Mouse (Mus musculus) gastrocnemius, adult 2 months (tissue): Measurements from ENCODE around the gene Ermp1. TPM values are rescaled to one million over a fixed set of nuclear protein-coding genes. Genes with fewer than 3 reads are reported as not detected.

Source experiments
- DNase-seq: peaks from one replicate; pipeline ENCODE4 v3.0.0; 2022
- H3K27ac ChIP-seq: fragments of 200-600 bp; 2 replicates; pipeline ENCODE4 v1.8.1; 2022; ENCODE audit warnings: mild to moderate bottlenecking
- H3K4me3 ChIP-seq: fragments of 200-600 bp; 2 replicates; pipeline ENCODE4 v1.8.1; 2022; ENCODE audit warnings: mild to moderate bottlenecking, moderate library complexity
- CTCF ChIP-seq: fragments of 200-600 bp; IDR thresholded peaks from 2 replicates; pipeline ENCODE4 v1.8.1; 2022; ENCODE audit warnings: antibody characterized with exemption, mild to moderate bottlenecking, moderate library complexity
- intact Hi-C: fragments of 180-260 bp; cut with DNase I; formaldehyde crosslinking; loops from one replicate; pipeline ENCODE4 v1.15.1; 2025
- total RNA-seq, 2 experiments: library from RNA; stranded (reverse); gene quantifications; 2 replicates each; pipeline ENCODE4 v1.2.3; 2021

Ermp1 gene
- total RNA-seq, 2 experiments from 2014 or later, result 7.2 to 7.9 TPM

DNA sequence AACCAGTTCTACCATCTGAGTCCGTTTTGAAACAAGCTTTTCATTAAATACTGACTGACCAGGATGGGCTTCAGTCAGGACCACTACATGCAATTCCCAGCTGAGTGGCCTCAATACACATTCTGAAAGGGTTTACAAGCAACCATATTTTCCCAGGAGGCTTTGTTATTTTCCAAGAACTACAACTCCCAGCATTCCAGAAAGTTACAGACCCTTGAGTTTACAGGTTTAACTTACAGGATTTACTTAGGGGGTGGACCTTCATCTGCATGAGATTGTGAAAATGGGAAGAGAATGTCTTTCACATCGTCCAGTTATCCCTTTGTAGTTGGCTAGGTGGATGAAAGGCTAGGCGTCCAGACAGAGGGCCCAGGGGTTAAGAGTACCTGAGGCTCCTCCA is 8.8 kb upstream of the Ermp1 start:
- no peak for TF ChIP-seq CTCF
- no peak overlapping the region for H3K4me3 ChIP-seq
- no peak overlapping the region for H3K27ac ChIP-seq
- intact Hi-C loops, result no loop called here
- no peak for DNase-seq

DNA sequence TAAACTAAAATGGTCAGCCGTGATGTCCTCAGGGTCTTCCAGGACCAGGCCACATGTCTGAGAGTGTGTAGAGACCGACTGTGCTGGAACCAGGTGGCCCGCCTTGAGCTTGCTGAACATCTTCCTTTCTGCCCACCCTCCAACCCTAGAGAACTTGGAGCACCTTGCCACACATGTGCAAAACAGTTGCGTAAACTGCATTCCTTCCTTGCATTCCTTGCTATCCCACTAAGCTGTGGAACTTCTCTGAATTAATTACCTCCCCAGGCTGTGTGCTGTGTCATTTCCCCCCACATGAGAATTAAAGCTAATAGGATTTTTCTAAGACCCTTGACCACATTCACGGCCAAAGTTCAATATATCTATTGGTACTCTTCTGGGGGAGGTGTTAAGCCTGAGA is 8.4 kb upstream of the Ermp1 start:
- TF ChIP-seq CTCF, result no peak
- no peak for DNase-seq
- intact Hi-C loops, result no loop called here
- Histone ChIP-seq H3K27ac (no peak overlapping the region), H3K4me3 (no peak overlapping the region)

DNA sequence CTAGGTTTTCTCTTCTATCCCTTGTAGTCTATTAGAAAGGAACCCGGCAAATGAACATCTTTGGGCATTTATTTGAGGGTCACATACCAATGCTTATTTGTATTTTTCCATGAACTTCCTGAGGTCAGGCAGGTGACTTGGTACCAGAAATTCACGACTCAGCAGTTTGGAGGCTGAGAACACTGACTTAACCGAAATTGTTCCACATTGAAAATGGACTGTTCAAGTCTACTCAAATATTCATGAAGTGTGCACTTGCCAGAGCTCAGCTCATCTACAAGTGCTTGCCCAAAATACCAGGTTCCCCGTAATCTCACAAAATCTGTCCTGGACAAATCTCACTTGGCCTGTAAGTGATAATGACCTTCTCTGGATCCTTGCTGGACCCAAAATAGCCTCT is 7.8 kb upstream of the Ermp1 start:
- no peak for DNase-seq
- TF ChIP-seq CTCF, result no peak
- intact Hi-C loops, result no loop called here

DNA sequence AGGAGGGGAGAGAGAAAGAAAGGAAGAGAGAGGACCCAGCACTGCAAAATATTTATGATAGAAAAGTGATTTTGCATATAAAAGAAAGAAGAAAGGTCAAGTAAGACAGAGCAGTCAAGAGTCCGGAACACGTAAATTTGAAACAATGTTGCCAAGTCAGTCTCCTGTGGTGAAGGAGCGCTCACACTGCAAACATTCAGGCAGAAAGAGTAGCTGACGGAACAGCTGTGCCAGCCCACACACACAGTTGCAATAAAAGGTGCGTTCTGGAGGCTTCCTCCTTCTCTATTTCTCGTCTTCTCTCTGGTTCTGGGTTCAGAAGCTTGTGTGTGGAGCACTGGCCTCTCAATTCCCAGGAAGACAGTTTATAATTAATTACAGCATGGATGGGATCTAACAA is 6.9 kb upstream of the Ermp1 start:
- Histone ChIP-seq H3K27ac (no peak overlapping the region), H3K4me3 (no peak overlapping the region)
- no peak for DNase-seq
- intact Hi-C loops, result no loop called here
- TF ChIP-seq CTCF, result no peak

More for the DNA sequence above, 7.8 kb upstream of the Ermp1 start:
- H3K4me3 ChIP-seq, result no peak overlapping the region
- no peak overlapping the region for H3K27ac ChIP-seq

DNA sequence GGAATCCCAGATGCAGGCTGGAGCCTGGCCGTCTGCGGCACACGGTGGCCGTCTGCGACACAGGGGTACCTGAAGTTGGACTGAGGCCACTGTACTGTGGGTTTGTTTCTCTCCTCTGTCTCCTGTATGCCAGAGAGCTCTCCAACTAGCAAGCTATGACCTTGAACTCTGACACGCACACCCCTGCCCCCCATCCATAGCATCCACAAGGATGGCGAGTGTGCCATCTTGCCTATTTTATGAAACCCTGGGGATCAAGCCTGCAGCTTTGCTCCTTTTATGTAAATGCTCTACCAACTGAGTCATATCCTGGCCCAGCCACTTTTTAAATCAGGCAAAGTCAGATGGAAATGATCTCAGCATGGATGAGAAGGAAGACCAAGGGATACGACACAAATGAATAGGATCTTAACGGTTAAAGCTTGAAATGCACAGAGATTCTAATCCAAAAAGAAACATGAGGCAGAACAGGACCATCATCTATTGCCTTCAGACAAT is 5.6 kb upstream of the Ermp1 start:
- TF ChIP-seq CTCF, result no peak
- DNase-seq, result no peak
- intact Hi-C loops, result no loop called here
- Histone ChIP-seq H3K27ac (no peak overlapping the region), H3K4me3 (no peak overlapping the region)

DNA sequence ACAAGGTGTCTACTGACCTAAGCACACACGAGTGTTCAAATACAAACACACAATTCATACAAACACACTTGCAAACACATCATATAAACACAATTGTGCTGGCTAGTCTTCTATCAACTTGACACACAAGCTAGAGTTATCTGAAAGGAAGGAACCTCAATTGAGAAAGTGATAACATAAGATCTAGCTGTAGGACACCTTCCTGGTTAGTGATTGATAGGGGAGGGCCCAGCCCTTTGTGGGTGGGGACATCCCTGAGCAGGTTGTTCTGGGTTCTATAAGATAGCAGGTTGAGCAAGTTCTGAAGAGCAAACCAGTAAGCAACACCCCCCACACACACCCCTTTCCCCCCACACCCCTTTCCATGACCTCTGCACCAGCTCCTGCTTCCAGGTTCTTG is 1.5 kb upstream of the Ermp1 start:
- no peak overlapping the region for H3K27ac ChIP-seq
- intact Hi-C loops, result no loop called here
- no peak for DNase-seq

DNA sequence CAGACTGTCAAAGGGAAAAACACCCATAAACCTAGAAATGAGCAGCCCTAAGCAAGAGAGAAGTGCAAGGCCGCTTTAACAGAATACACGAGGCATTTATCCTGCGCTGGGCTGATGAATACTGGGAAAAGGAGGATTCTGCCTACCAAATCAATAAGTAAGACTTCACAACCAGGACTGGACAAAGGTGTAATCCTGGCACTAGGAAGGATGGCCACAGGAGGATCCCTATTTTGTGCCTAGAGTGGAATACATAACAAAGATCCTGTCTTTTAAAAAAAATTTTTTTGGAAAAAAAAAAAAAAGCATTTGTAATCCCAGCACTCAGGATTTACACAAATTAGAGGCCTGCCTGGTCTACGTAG is 317 bp upstream of the Ermp1 start:
- Histone ChIP-seq H3K4me3 (peak overlapping the region; percentile 83), H3K27ac (peak overlapping the region; percentile 93)
- TF ChIP-seq CTCF, result no peak
- intact Hi-C loops, result no loop called here
- no peak for DNase-seq

More for the DNA sequence above, 1.5 kb upstream of the Ermp1 start:
- no peak overlapping the region for H3K4me3 ChIP-seq
- TF ChIP-seq CTCF, result no peak

DNA sequence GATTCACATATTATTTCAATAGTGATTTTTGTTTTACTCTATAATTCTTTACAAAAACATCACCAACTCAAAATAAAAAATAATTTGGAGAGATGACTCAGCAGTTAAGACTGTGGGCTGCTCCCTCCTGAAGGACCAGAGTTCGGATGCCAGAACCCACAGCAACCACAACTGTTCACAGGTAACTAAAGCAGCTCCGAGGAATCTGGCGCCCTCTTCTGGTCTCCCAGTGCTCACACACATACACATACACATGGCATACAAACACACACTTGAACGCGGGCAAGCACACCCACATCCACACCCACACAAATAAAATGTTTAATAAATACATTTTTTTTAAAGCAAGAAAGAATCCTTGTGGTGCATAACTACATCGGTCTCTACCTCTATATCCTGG is 3.5 kb downstream of the Ermp1 start:
- intact Hi-C loops, result no loop called here
- H3K4me3 ChIP-seq, result no peak overlapping the region
- no peak for DNase-seq
- peak; percentile 38 for TF ChIP-seq CTCF
- H3K27ac ChIP-seq, result no peak overlapping the region

DNA sequence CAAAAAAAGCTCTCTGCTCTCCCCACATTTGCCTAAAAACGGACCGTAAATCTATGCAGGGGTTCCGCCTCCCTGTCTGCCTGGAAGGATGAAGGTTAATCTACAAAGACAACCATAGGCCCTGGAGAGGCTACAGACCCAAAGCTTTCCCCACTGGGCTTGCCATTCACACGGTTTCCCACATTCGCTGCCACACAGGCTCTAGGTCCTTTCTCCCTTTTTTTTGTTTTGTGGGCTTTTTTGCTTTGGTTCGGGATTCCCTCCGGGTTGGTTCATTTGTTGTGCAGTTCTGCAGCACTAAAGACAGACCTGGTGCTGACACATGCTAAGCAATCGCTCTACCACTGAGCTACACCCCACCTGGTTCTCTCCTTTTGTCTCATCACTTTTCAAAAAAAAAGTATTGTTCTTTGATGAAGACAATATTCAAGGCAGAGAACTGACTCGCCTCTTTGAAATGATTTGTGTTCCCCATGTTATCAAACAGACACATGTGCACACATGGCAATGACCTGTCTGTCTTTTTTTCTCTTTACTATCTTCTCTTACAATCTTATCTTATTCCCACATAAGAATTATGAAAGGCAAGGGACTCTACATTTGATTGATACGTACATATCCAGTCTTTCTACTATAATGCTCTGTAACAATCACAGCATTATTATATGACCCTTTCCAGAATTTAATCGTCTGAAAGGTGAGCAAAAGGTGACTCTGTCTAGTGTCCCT is 4.9 kb downstream of the Ermp1 start:
- Histone ChIP-seq H3K27ac (no peak overlapping the region), H3K4me3 (no peak overlapping the region)
- no peak for DNase-seq
- intact Hi-C loops, result no loop called here
- TF ChIP-seq CTCF, result no peak

DNA sequence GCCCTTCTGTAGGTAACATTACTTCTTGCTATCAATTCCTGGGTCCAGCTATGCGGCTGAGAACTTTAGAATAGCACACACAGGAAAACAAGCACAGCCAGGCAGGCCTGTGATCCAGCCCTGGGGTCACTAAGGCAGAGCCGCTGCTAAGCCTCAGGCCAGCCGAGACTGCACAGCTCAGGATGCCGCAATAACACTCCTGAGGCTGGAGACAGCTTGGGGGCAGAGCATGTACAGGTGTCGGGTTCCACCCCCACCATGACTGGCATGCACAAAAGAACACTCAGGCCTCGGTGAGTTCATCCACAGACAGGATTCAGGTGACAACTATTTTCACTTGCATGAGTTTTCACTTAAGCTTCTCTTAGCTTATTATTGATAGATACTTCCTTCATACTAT is 6.0 kb downstream of the Ermp1 start:
- peak; percentile 27 for DNase-seq
- H3K4me3 ChIP-seq, result no peak overlapping the region
- intact Hi-C loops, result no loop called here
- no peak overlapping the region for H3K27ac ChIP-seq
- TF ChIP-seq CTCF, result no peak

DNA sequence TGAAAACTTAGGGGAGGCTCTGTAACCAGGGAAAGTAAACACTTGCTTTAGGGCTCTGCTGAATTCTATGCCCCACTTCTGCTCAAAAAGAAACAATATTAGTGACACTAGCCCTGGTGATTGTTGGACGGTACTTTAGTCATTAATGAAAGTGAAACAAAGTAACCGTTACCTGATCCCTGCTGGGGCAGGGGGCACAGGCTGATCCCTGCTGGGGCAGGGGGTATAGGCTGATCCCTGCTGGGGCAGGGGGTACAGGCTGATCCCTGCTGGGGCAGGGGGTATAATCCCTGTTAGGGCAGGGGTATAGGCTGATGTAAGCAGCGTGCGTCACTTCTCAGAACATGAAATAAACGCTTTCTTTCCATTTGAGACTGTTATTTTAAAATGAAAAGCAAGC is 6.7 kb downstream of the Ermp1 start:
- intact Hi-C loops, result no loop called here
- Histone ChIP-seq H3K4me3 (peak overlapping the region; percentile 59), H3K27ac (peak overlapping the region; percentile 48)
- DNase-seq, result no peak
- no peak for TF ChIP-seq CTCF

DNA sequence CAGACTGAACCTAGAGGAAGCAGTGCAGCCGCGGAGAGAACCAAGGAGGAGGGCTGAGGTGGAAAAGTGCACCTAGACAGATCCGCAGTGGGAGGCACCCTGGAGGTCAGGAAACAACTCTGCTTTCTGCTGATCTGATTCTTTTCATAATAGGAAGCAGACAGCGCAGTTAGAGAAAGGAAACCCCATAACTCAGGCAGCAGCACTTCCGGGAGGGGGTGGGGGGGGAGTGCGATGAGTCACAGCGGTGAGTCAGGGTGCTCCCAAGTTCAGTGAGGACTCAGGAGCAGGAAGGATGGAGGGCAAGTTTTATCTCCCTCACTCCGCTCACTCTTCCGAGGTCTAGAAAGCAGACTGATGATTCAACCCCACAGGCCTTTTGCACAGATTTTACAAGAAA is 7.2 kb downstream of the Ermp1 start:
- Histone ChIP-seq H3K4me3 (peak overlapping the region; percentile 59), H3K27ac (peak overlapping the region; percentile 50)
- intact Hi-C loops, result no loop called here
- TF ChIP-seq CTCF, result no peak
- no peak for DNase-seq

DNA sequence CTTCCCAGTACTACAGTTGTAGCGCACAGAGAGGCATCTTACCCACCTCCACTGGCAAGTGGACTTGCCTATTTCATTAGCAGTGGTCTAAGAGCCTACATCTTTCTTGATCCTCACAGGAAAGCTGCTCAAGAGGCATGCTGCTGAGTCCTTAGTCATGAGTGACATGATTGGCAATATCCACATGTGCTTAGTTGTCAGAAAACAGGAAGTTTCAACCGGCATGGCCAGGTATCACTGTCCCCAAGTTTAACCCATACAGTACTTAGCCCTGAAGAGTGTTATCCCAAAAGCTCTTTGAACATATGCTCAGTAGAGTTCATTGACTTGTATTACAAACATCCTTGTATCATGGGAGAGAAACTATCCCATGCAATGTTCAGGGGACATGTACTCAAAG is 36.1 kb downstream of the Ermp1 start:
- no peak overlapping the region for H3K27ac ChIP-seq
- TF ChIP-seq CTCF, result no peak
- intact Hi-C loops, result no loop called here
- no peak for DNase-seq
- H3K4me3 ChIP-seq, result no peak overlapping the region

DNA sequence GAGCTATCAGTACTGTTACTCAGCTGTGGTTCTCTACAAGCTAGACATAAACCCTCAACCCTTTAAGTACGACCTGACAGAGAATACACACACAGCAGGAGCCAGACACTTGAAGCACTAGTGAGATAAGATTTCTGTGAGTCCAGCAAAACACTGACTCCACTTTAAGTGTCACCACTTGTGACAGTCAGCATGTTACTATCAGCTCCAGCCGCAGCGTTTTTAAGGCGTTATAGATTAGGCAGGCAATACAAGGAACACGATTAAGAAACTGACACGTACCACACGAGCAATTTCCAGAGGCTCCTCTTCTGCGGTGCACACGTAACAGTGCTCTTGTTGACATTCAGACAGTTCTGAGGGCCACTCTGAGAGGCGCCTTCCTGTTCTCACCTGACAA is 37.3 kb downstream of the Ermp1 start:
- Histone ChIP-seq H3K27ac (no peak overlapping the region), H3K4me3 (no peak overlapping the region)
- intact Hi-C loops, result no loop called here
- DNase-seq, result no peak
- no peak for TF ChIP-seq CTCF
